Mouse (Mus musculus): ENCODE measurements around the gene Gm21317. TPM values are rescaled to one million over a fixed set of nuclear protein-coding genes. Genes with fewer than 3 reads are reported as not detected.
"Not testable (repeated sequence)": the region's sequence is repeated elsewhere in the genome, so short reads cannot be mapped to it uniquely, and the experiment has no call there.

Gene Gm21317
- not detected in 2 replicates for polyA plus RNA-seq (2015; fragmentation: Nextera tagmentation; extraction: Ambion mirVana)

GRCm38 (mm10) chrY:82224927-82225326 is at the start of gene Gm21317:
Gm21317 (plus strand) TSS chrY:82225227.
- not testable (repeated sequence) for ATAC-seq (ENCODE audit: low FRiP score, low TSS enrichment); H3K9me3 ChIP-seq (ENCODE audit: low read length); H3K27me3 ChIP-seq (ENCODE audit: insufficient read depth, low read length); H3K9ac ChIP-seq (replicated peaks; ENCODE audit: low read length); H3K27ac ChIP-seq (ENCODE audit: low read length); H3K4me3 ChIP-seq (ENCODE audit: low read length); H3K4me1 ChIP-seq (ENCODE audit: insufficient read depth, low read length); H3K4me2 ChIP-seq (replicated peaks; ENCODE audit: low read depth, low read length); H3K36me3 ChIP-seq (ENCODE audit: insufficient read depth, low read length)
- WGBS: no CpG with 5 or more reads among the region's 6 CpGs
